Mouse (Mus musculus) central nervous system, embryonic 18 days (tissue): ENCODE measurements around the gene Nrsn2. TPM values are rescaled to one million over a fixed set of nuclear protein-coding genes. Genes with fewer than 3 reads are reported as not detected.

Source experiments
- polyA plus RNA-seq: library from polyadenylated mRNA; depleted of rRNA; stranded (reverse); fragments of >200 nt; gene quantifications from 2 replicates; pipeline ENCODE4 v1.2.3, GENCODE M21; 2012; rRNA removed

Nrsn2 gene
- polyA plus RNA-seq, result 35.8 and 37.4 TPM in 2 replicates

DNA sequence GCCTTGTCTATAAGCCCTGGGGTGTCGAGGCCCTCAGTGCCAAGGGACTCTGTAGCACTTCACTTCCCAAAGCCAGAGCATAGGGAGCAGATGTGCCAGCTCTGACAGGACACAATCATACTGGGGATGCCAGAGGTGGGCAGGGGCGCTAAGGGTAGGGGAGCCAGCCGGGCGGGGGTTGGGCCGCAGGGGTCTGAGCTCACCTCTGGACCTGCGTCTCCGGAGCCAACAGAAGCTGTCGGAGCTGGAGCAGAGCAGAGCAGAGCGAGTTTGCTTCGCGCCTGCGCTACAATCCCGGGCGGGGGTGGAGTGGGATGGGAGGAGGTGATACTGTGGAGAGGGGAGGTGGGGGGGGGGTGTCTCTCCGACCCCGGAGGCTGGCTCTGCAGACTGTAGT is at the start of gene Nrsn2:
TSS of gene Nrsn2 (minus strand) at position 294 of the 397 bp plus-strand sequence.

DNA sequence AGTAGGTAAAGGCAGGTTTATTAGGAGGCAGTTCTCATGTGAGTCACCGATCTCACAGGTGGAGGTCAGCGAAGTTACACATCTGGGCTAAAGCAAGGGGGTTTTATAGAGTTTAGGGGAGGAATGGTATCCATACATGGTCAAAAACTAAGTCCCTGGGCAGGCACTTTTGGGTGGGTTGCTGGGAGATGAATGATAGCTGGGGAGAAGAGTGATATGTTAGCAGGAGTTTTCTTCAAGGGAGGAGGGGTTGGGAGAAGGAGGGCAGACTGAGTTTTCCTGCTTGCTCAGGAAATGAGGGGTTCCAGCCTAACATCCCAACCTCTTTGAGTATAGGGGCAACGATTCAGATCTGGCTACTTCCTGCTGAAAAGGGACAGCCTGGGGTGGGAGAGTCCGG is 38.8 kb upstream of the Nrsn2 start, which contains the start of gene 6820408C15Rik:
TSS of gene 6820408C15Rik (plus strand) at position 301 of the 400 bp plus-strand sequence.

DNA sequence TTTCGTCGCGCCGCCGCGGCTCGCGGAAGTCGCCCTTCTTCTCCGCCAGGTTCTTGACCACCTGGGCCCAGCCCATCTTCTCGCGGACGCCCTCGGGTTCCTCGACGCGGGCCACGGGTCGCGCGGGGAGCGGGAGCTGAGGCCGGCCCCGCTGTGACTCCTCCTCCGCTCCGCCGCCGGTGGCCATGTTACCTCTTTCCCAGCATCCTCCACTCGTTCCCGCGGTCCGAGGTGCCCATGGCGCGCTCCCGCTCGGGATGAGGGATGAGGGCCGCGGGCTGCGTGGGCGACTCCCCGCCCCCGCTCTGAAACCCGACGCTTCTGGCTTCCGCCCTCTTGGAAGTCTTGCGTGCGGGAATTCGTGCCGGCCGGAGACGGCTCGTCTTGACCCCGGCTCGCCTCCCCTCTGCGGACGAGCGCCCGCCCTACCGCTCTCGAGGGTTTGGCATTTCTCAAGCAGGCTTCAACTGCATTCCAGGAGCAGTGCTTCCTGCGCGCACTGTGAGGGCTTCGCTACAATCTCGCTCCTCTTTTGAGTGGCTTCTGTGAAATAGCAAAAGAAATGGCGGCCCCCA is 38.2 kb upstream of the Nrsn2 start, which contains the start of gene Zcchc3:
TSS of gene Zcchc3 (minus strand) at position 437 of the 575 bp plus-strand sequence.

DNA sequence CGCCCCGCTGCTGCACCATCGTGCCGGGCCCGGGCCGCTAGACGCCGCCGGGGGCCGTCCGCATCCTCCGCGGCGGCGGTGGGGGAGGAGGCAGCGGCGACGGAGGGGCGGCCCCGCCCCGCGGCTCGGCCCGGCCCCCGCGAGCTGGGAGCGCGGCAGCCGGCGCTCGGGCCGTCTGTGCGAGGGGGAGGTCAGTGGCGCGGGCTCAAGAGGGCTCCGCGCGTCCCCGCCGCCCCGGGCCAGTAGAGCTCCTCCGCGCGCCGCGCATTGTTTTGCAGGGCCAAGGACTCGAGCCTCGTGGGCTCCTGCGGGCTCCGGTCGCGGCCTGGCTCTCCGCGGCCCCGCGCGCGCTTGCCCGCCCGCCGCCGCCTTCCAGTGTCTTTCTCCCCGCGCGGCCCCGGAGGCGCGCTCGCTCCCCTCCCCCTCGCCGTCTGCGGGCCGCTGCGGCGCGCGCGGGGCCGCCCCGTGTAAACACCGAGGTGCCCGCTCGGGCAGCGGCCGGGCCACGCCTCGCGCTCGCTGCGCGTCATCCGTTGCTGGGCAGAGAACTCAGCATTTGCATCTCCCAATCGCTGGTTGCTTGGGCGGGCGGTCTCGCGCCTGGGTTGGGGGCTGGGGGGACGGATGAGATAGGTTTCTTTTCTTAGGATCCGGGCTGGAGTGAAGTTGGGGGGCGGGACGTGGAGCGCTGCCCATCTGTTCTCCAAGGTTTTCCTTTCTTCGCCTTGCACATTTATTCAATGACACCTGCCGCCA is 21.4 kb upstream of the Nrsn2 start, which contains the start of gene Sox12:
TSS of gene Sox12 (minus strand) at position 384 of the 756 bp plus-strand sequence.

DNA sequence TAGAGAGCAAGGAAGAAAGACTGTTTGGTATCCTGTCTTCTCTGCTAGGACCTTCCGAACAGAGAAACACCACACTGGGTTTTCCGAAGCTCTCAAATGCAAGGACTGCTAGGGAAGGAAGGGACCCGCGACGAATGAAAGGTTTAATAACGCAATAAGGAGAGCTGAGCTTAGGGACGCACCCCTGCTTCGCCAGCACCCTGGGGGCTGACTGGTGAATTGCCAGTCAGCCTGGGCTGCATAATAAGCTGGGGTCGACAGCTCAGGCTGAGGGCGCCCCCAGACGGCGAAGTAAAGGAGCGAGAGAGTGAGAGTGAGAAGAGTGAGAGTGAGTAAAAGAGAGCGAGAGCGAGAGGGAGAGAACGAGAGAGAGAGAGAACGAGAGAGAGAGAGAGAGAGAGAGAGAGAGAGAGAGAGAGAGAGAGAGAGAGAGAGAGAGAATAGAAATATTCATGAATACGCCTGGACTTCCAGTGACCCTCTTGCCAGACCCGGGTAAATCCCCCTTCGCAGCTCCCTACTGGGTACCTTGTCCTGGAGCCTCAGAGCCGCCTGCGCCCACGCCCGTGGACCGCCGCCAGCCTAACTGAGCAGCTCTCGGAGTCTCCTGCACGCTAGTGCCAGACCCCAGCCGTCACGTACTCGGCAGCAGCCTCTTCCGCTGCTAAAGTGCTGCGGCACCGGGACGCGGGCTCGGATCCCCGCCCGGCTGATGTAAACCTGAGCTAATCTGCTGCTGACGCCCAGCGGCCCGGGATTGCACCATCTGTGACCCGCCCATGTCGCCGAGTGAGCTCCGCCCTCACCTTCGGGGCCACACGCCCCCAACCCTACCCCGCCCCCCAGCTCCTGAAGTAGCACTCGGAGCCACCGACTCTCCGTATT is 32.9 kb downstream of the Nrsn2 start, which contains the start of gene Trib3:
TSS of gene Trib3 (minus strand) at position 704 of the 885 bp plus-strand sequence.

DNA sequence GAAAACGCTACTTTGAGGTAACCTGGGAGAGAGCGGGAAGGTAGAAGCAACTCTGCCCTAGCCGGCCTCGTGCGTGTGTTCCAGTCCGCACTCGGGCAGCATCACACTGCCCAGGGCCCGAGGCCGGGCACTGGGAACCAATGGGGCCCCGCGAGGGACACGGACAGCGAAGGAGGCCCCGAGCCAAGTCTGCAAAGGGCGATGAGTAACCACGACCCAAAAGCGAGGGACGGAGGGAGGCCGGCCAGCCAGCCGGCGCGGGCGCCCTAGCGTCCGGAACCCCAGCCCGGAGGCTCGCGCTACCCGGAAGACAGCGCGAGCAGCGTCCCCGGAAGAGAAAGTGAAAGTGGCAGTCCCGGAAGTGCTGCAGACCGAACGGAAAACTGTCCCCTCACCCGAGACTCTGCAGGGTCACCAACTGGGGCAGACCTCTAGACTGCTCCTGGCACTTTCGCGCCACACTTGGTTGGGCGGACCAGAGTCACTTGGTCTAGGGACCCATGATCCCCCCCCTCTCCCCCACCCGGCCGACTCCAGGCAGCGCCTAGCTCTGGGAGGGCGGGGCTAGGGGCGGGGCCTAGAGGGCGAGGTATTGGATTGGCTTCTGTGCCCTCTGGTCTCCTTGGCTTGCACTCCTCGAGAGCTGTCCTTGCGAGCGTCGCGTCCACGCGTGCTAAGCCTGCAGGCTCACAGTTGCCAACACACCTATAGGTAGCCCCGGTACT is 44.2 kb downstream of the Nrsn2 start, which contains the start of gene Rbck1:
TSS of gene Rbck1 (minus strand) at position 553 of the 725 bp plus-strand sequence.

Other genes with a start within 250 kb of the Nrsn2 start
- gene Tcf15, start 233.1 kb downstream of the Nrsn2 start, polyA plus RNA-seq, result 1.6 and 1.7 TPM in 2 replicates
- 91.5 and 92.2 TPM in 2 replicates for gene Csnk2a1, start 149.8 kb downstream of the Nrsn2 start, polyA plus RNA-seq
- gene Tbc1d20, start 82.8 kb downstream of the Nrsn2 start, polyA plus RNA-seq, result 35.3 and 36.4 TPM in 2 replicates
- gene Rbck1, start 44.0 kb downstream of the Nrsn2 start, polyA plus RNA-seq, result 171 and 192 TPM in 2 replicates
- gene Trib3, start 32.6 kb downstream of the Nrsn2 start, polyA plus RNA-seq, result 1.0 and 1.1 TPM in 2 replicates
- gene Sox12, start 21.4 kb upstream of the Nrsn2 start, polyA plus RNA-seq, result 57.6 and 65.4 TPM in 2 replicates
- 11.4 and 11.5 TPM in 2 replicates for gene Zcchc3, start 38.4 kb upstream of the Nrsn2 start, polyA plus RNA-seq
- gene 6820408C15Rik, start 38.9 kb upstream of the Nrsn2 start, polyA plus RNA-seq, result 2.8 and 3.4 TPM in 2 replicates
- not detected in 2 replicates for gene Defb23, start 88.0 kb upstream of the Nrsn2 start, polyA plus RNA-seq
- not detected in 2 replicates for gene Defb20, start 100.4 kb upstream of the Nrsn2 start, polyA plus RNA-seq
- not detected in 2 replicates for gene Defb22, start 113.5 kb upstream of the Nrsn2 start, polyA plus RNA-seq
- gene Defb26, start 135.1 kb upstream of the Nrsn2 start, polyA plus RNA-seq, result not detected in 2 replicates
- gene Defb28, start 141.6 kb upstream of the Nrsn2 start, polyA plus RNA-seq, result not detected in 2 replicates
- gene Defb29, start 163.5 kb upstream of the Nrsn2 start, polyA plus RNA-seq, result not detected in 2 replicates
- gene Gm17416, start 192.7 kb upstream of the Nrsn2 start, polyA plus RNA-seq, result not detected in 2 replicates
- not detected in 2 replicates for gene Defb21, start 196.1 kb upstream of the Nrsn2 start, polyA plus RNA-seq
- gene Defb19, start 203.7 kb upstream of the Nrsn2 start, polyA plus RNA-seq, result not detected in 2 replicates
- not detected in 2 replicates for gene Defb45, start 222.8 kb upstream of the Nrsn2 start, polyA plus RNA-seq
- gene Defb36, start 227.7 kb upstream of the Nrsn2 start, polyA plus RNA-seq, result not detected in 2 replicates
- not detected in 2 replicates for gene Defb25, start 246.4 kb upstream of the Nrsn2 start, polyA plus RNA-seq